Mouse (Mus musculus) midbrain, embryonic 15.5 days (tissue): ENCODE results near the gene Tgif2. TPM values are rescaled to one million over a fixed set of nuclear protein-coding genes. Genes with fewer than 3 reads are reported as not detected.

Experiments
- ATAC-seq: fragments of 200-750 bp; cut with Nextera tagmentation; replicated peaks from 2 replicates; pipeline ENCODE4 v1.8.0; 2017; ENCODE audit warnings: moderate TSS enrichment
- H3K27ac ChIP-seq: fragments of 300-500 bp; sonication (generic); 2 replicates; pipeline ENCODE4 v1.5.1; 2015; ENCODE audit warnings: mild to moderate bottlenecking, inconsistent platforms
- H3K27me3 ChIP-seq: fragments of 300-500 bp; sonication (generic); replicated peaks from 2 replicates; pipeline ENCODE4 v1.6.1; 2015; ENCODE audit warnings: inconsistent platforms
- H3K36me3 ChIP-seq: fragments of 300-500 bp; sonication (generic); replicated peaks from 2 replicates; pipeline ENCODE4 v1.6.1; 2015; ENCODE audit warnings: inconsistent platforms
- H3K4me1 ChIP-seq: fragments of 300-500 bp; sonication (generic); 2 replicates; pipeline ENCODE4 v1.6.1; 2015; ENCODE audit warnings: inconsistent platforms
- H3K4me2 ChIP-seq: fragments of 300-500 bp; sonication (generic); 2 replicates; pipeline ENCODE4 v1.6.1; 2015; ENCODE audit warnings: inconsistent platforms, mild to moderate bottlenecking, moderate library complexity
- H3K4me3 ChIP-seq: fragments of 300-500 bp; sonication (generic); 2 replicates; pipeline ENCODE4 v1.5.1; 2015; ENCODE audit warnings: mild to moderate bottlenecking, inconsistent platforms
- H3K9ac ChIP-seq: fragments of 300-500 bp; sonication (generic); 2 replicates; pipeline ENCODE4 v1.6.1; 2015; ENCODE audit warnings: mild to moderate bottlenecking, inconsistent platforms
- H3K9me3 ChIP-seq: fragments of 300-500 bp; sonication (generic); 2 replicates; pipeline ENCODE4 v1.6.1; 2016; ENCODE audit warnings: inconsistent platforms
- WGBS: fragments of 180-500 bp; shearing (Covaris S2); methylation state at CpG from one replicate; pipeline ENCODE4 v1.1.7; 2015; ENCODE audit warnings: mixed read lengths; 5-methylcytosine and 5-hydroxymethylcytosine counted together
- polyA plus RNA-seq: library from polyadenylated mRNA; unstranded; fragments of >200 nt; fragmentation: Nextera tagmentation; extraction: Ambion mirVana; gene quantifications from 2 replicates; pipeline ENCODE4 v1.2.1, GENCODE M21; 2015

Tgif2 gene
- polyA plus RNA-seq, 1 experiment from 2014 or later: 19.9 TPM

GRCm38 (mm10) chr2:156863487-156864160 lies 23.8 kb downstream of the Tgif2 start:
- Histone ChIP-seq H3K9me3 (no peaks in the 10 kb centered on the region), H3K4me1 (peaks cover 31% of the 10 kb centered on the region), H3K4me3 (peak overlapping the region; percentile 83), H3K27me3 (no peaks in the 10 kb centered on the region), H3K9ac (peak overlapping the region; percentile 94), H3K4me2 (peak overlapping the region; percentile 64), H3K36me3 (peaks cover 14% of the 10 kb centered on the region), H3K27ac (peak overlapping the region; percentile 94)
- ATAC-seq: no peak; the same call in 1 of the 2 replicates
- 5% methylated on average over 28 of the region's 28 CpGs for WGBS

GRCm38 (mm10) chr2:156864481-156864880 lies 24.7 kb downstream of the Tgif2 start:
- peak overlapping the region; percentile 64; the same call in 1 of the 2 replicates for H3K4me2 ChIP-seq
- WGBS: 83% methylated on average over 3 of the region's 3 CpGs
- peak overlapping the region; percentile 83; the same call in 1 of the 2 replicates for H3K4me3 ChIP-seq

GRCm38 (mm10) chr2:156868994-156869393 lies 29.2 kb downstream of the Tgif2 start:
- no peak overlapping the region for H3K27ac ChIP-seq
- no peaks in the 10 kb centered on the region for H3K27me3 ChIP-seq
- H3K4me3 ChIP-seq: no peak overlapping the region
- 87% methylated on average over 8 of the region's 8 CpGs for WGBS
- ATAC-seq: no peak
- peaks cover 23% of the 10 kb centered on the region for H3K36me3 ChIP-seq
- H3K4me1 ChIP-seq: peaks cover 11% of the 10 kb centered on the region
- no peaks in the 10 kb centered on the region for H3K9me3 ChIP-seq
- H3K9ac ChIP-seq: no peak overlapping the region
- H3K4me2 ChIP-seq: no peak overlapping the region

More at GRCm38 (mm10) chr2:156864481-156864880, 24.7 kb downstream of the Tgif2 start:
- H3K27me3 ChIP-seq: no peaks in the 10 kb centered on the region
- H3K4me1 ChIP-seq: peaks cover 31% of the 10 kb centered on the region
- no peaks in the 10 kb centered on the region for H3K9me3 ChIP-seq
- H3K27ac ChIP-seq: no peak overlapping the region
- ATAC-seq: no peak
- H3K9ac ChIP-seq: no peak overlapping the region
- H3K36me3 ChIP-seq: peaks cover 14% of the 10 kb centered on the region

- 91% methylated on average over 7 of the region's 7 CpGs for WGBS
- ATAC-seq: no peak
- no peaks in the 10 kb centered on the region for H3K27me3 ChIP-seq
- peaks cover 23% of the 10 kb centered on the region for H3K36me3 ChIP-seq
- no peaks in the 10 kb centered on the region for H3K9me3 ChIP-seq
- no peak overlapping the region for H3K4me3 ChIP-seq
- H3K4me1 ChIP-seq: peaks cover 5% of the 10 kb centered on the region
- H3K4me2 ChIP-seq: no peak overlapping the region
- H3K9ac ChIP-seq: no peak overlapping the region
- no peak overlapping the region for H3K27ac ChIP-seq
Observed at GRCm38 (mm10) chr2:156869554-156869953, 29.7 kb downstream of the Tgif2 start.

- Histone ChIP-seq H3K4me3 (no peak overlapping the region), H3K9ac (no peak overlapping the region), H3K9me3 (no peaks in the 10 kb centered on the region), H3K36me3 (peaks cover 22% of the 10 kb centered on the region), H3K4me1 (no peaks in the 10 kb centered on the region; the same call in 1 of the 2 replicates), H3K4me2 (no peak overlapping the region), H3K27ac (no peak overlapping the region), H3K27me3 (no peaks in the 10 kb centered on the region)
- WGBS: 66% methylated on average over 6 of the region's 6 CpGs
- ATAC-seq: no peak
Observed at GRCm38 (mm10) chr2:156870519-156870918, 30.7 kb downstream of the Tgif2 start.

GRCm38 (mm10) chr2:156873629-156874028 lies 33.8 kb downstream of the Tgif2 start:
- H3K4me2 ChIP-seq: no peak overlapping the region
- H3K36me3 ChIP-seq: peaks cover 9% of the 10 kb centered on the region; the same call in 1 of the 2 replicates
- H3K4me1 ChIP-seq: no peaks in the 10 kb centered on the region
- H3K9me3 ChIP-seq: no peaks in the 10 kb centered on the region
- no peak overlapping the region for H3K9ac ChIP-seq
- no peak overlapping the region for H3K4me3 ChIP-seq
- no peak for ATAC-seq
- H3K27me3 ChIP-seq: no peaks in the 10 kb centered on the region
- H3K27ac ChIP-seq: no peak overlapping the region
- 31% methylated on average over 5 of the region's 5 CpGs for WGBS

GRCm38 (mm10) chr2:156874047-156874759 lies 34.4 kb downstream of the Tgif2 start:
- H3K36me3 ChIP-seq: peaks cover 9% of the 10 kb centered on the region; the same call in 1 of the 2 replicates
- H3K4me1 ChIP-seq: no peaks in the 10 kb centered on the region
- no peaks in the 10 kb centered on the region for H3K9me3 ChIP-seq
- no peak overlapping the region for H3K4me2 ChIP-seq
- H3K9ac ChIP-seq: no peak overlapping the region
- no peak overlapping the region for H3K4me3 ChIP-seq
- H3K27me3 ChIP-seq: no peaks in the 10 kb centered on the region
- H3K27ac ChIP-seq: no peak overlapping the region
- no peak for ATAC-seq
- WGBS: 94% methylated on average over 8 of the region's 8 CpGs

GRCm38 (mm10) chr2:156874760-156875510 lies 35.1 kb downstream of the Tgif2 start:
- 97% methylated on average over 4 of the region's 4 CpGs for WGBS
- Histone ChIP-seq H3K9me3 (no peaks in the 10 kb centered on the region), H3K36me3 (peaks cover 9% of the 10 kb centered on the region; the same call in 1 of the 2 replicates), H3K4me2 (no peak overlapping the region), H3K27me3 (no peaks in the 10 kb centered on the region), H3K4me3 (no peak overlapping the region), H3K9ac (no peak overlapping the region), H3K4me1 (no peaks in the 10 kb centered on the region), H3K27ac (no peak overlapping the region)
- no peak for ATAC-seq

- no peak overlapping the region for H3K27ac ChIP-seq
- H3K4me1 ChIP-seq: no peaks in the 10 kb centered on the region
- no peak overlapping the region for H3K9ac ChIP-seq
- H3K4me2 ChIP-seq: no peak overlapping the region
- H3K27me3 ChIP-seq: no peaks in the 10 kb centered on the region
- H3K9me3 ChIP-seq: no peaks in the 10 kb centered on the region
- peaks cover 2% of the 10 kb centered on the region; the same call in 1 of the 2 replicates for H3K36me3 ChIP-seq
- no peak for ATAC-seq
- 70% methylated on average over 9 of the region's 9 CpGs for WGBS
- no peak overlapping the region for H3K4me3 ChIP-seq
Observed at GRCm38 (mm10) chr2:156877726-156878125, 37.9 kb downstream of the Tgif2 start.

GRCm38 (mm10) chr2:156879541-156879940 lies 39.7 kb downstream of the Tgif2 start:
- ATAC-seq: no peak
- Histone ChIP-seq H3K27me3 (no peaks in the 10 kb centered on the region), H3K9me3 (no peaks in the 10 kb centered on the region), H3K27ac (no peak overlapping the region), H3K4me3 (no peak overlapping the region), H3K9ac (no peak overlapping the region), H3K36me3 (no peaks in the 10 kb centered on the region; the same call in 1 of the 2 replicates), H3K4me1 (no peaks in the 10 kb centered on the region), H3K4me2 (no peak overlapping the region)
- 67% methylated on average over 3 of the region's 3 CpGs for WGBS

- Histone ChIP-seq H3K9me3 (no peaks in the 10 kb centered on the region), H3K27ac (no peak overlapping the region), H3K9ac (no peak overlapping the region), H3K4me3 (no peak overlapping the region), H3K4me1 (no peaks in the 10 kb centered on the region), H3K36me3 (no peaks in the 10 kb centered on the region), H3K4me2 (no peak overlapping the region), H3K27me3 (no peaks in the 10 kb centered on the region)
- no peak for ATAC-seq
- 49% methylated on average over 10 of the region's 10 CpGs for WGBS
Observed at GRCm38 (mm10) chr2:156882431-156883001, 42.7 kb downstream of the Tgif2 start.
